Mouse (Mus musculus) cerebral cortex, adult 2 months (tissue): ENCODE data around the gene Gm2007.

ENCODE experiments used
- WGBS: fragments of 180-500 bp; shearing (Covaris S2); methylation state at CpG from one replicate; pipeline ENCODE4 v1.1.7; 2018; 5-methylcytosine and 5-hydroxymethylcytosine counted together

Gene Gm2007

DNA sequence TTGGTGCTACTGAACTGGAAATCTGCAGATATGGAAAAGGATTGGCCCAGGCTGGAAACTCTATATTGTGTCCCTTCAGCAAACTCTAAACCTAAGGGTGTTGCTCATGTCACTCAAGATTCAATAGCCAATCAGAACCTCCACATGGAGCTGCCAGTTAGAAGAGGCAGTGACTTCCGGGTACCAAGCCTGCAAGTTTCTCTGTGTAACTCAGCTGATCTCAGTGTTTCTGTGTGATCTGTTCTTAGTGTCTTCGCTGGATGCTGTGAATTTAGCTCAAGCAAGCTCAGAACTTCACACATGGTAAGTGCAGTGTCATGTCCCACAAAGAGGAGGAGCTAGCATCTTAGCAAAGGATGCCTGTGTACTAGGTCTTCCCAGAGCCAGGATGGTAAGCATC, at the start of gene Gm2007:
Gene Gm2007, plus strand, starts transcription at position 301 of the 400 bp plus-strand sequence.
- no CpG with 5 or more reads among the region's 2 CpGs for WGBS

- WGBS, result no CpG with 5 or more reads among the region's 9 CpGs
Observed at GRCm38 (mm10) chr2:175703546-175703945, 37.8 kb upstream of the Gm2007 start, which contains the start of gene Zfp969. Gene Zfp969, minus strand, starts transcription at chr2:175703646.

- no CpG with 5 or more reads among the region's 6 CpGs for WGBS
Observed at GRCm38 (mm10) chr2:175800993-175801392, 59.7 kb downstream of the Gm2007 start, which contains the start of gene Gm14288. Gene Gm14288, minus strand, starts transcription at chr2:175801093.
